Mouse (Mus musculus) MEL (cell line): ENCODE measurements at regions not wholly inside any gene's neighbourhood (a gene's known extent, or its start where the extent isn't known, plus 50 kb on each side); places are given as distances from the start of the nearest gene placed in this dataset.

Source experiments
- DNase-seq: peaks from one replicate; pipeline ENCODE4 v3.0.0; 2011; ENCODE audit warnings: low read depth, low spot score
- H3K27ac ChIP-seq: 2 replicates; pipeline ENCODE4 v1.5.1; 2012; ENCODE audit warnings: low read depth, mild to moderate bottlenecking, control low read depth, low read length, moderate library complexity; ENCODE audit not compliant: control insufficient read depth
- H3K27me3 ChIP-seq, 2 experiments: fragments of 150-350 bp in 1 of 2; sonication (generic) in 1 of 2; 2 replicates each; pipeline ENCODE4 v1.6.1; 2012; ENCODE audit warnings: low read length in 2 of 2, mild to moderate bottlenecking in 2 of 2, improper control_type of control experiment in 1 of 2, moderate library complexity in 1 of 2; ENCODE audit not compliant: insufficient read depth in 2 of 2, control insufficient read depth in 1 of 2
- H3K36me3 ChIP-seq, 2 experiments: 2 replicates each; pipeline ENCODE4 v1.6.1; 2012 to 2014; ENCODE audit warnings: low read length in 2 of 2, improper control_type of control experiment in 1 of 2, inconsistent platforms in 1 of 2, mild to moderate bottlenecking in 1 of 2; ENCODE audit not compliant: insufficient read depth in 2 of 2, control insufficient read depth in 1 of 2
- H3K4me1 ChIP-seq, 2 experiments: fragments of 150-350 bp in 1 of 2; sonication (generic) in 1 of 2; 2 replicates each; pipeline ENCODE4 v1.6.1; 2012; ENCODE audit warnings: low read length in 2 of 2, improper control_type of control experiment in 1 of 2, mild to moderate bottlenecking in 1 of 2; ENCODE audit not compliant: insufficient read depth in 2 of 2, control insufficient read depth in 1 of 2
- H3K4me3 ChIP-seq, 2 experiments: fragments of 150-350 bp in 1 of 2; sonication (generic) in 1 of 2; 2 replicates each; pipeline ENCODE4 v1.5.1; 2012; ENCODE audit warnings: low read depth in 2 of 2, low read length in 2 of 2, mild to moderate bottlenecking in 2 of 2, moderate library complexity in 2 of 2, control low read depth in 1 of 2, improper control_type of control experiment in 1 of 2; ENCODE audit not compliant: control insufficient read depth in 1 of 2, insufficient read depth in 1 of 2
- H3K79me2 ChIP-seq: 2 replicates; pipeline ENCODE4 v1.6.1; 2012; ENCODE audit warnings: mild to moderate bottlenecking, low read length, moderate library complexity; ENCODE audit not compliant: control insufficient read depth, poor library complexity, insufficient read depth
- H3K9ac ChIP-seq: 2 replicates; pipeline ENCODE4 v1.6.1; 2012; ENCODE audit warnings: low read depth, mild to moderate bottlenecking, control low read depth, low read length, moderate library complexity; ENCODE audit not compliant: control insufficient read depth, poor library complexity, severe bottlenecking
- H3K9me3 ChIP-seq: fragments of 150-350 bp; sonication (generic); replicated peaks from 2 replicates; pipeline ENCODE4 v1.6.1; 2012; ENCODE audit warnings: mild to moderate bottlenecking, low read length, improper control_type of control experiment, moderate library complexity; ENCODE audit not compliant: insufficient read depth
- ELF1 ChIP-seq: IDR thresholded peaks from 2 replicates; pipeline ENCODE4 v1.6.1; 2014; ENCODE audit warnings: low read depth, mild to moderate bottlenecking, inconsistent platforms, low read length, improper control_type of control experiment, moderate library complexity
- KAT2A ChIP-seq: conservative IDR thresholded peaks from 2 replicates; pipeline ENCODE4 v1.6.1; 2012; ENCODE audit warnings: low read depth, low read length, improper control_type of control experiment, inconsistent platforms

DNA sequence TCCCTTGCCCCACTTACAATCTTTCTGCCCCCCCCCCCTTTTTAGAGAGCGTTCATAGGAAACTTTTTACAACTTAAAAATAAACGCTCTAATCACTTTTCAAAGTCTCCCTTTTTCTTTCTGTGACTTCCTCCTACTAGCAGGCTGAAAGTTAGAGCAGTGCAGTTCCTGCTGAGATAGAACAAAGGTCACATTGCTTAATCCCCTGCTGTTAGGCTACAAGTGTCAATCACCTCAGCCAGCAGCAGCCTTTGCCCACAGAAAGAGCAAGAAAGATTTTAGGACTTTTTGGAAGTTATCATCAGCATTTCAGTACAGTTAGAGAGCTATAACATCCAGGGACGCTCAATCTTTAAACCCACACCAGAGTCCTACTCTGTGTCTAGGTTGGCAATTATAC, 584.3 kb upstream of the Gm21833 start:
- H3K4me3 ChIP-seq, result no peak overlapping the region
- no peak overlapping the region for H3K9ac ChIP-seq
- no peaks in the 10 kb centered on the region for H3K4me1 ChIP-seq
- H3K27ac ChIP-seq, result no peak overlapping the region
- DNase-seq, result no peak
- no peaks in the 10 kb centered on the region for H3K27me3 ChIP-seq
- no peaks in the 10 kb centered on the region for H3K9me3 ChIP-seq
- H3K36me3 ChIP-seq, result no peaks in the 10 kb centered on the region
- TF ChIP-seq ELF1 (no peak), KAT2A (no peak)
- TF ChIP-seq, all 39 proteins: peak for 0
- no peaks in the 10 kb centered on the region for H3K79me2 ChIP-seq
